Mouse (Mus musculus) bone marrow macrophage, adult 2 months (primary cell): Measurements from ENCODE around the gene Wwp2.

Experiments
- CTCF ChIP-seq: IDR thresholded peaks from 2 replicates; pipeline ENCODE4 v1.5.1; 2012; ENCODE audit warnings: low read depth, mild to moderate bottlenecking, low read length, moderate library complexity
- POLR2A ChIP-seq: IDR thresholded peaks from 2 replicates; pipeline ENCODE4 v1.6.1; 2012; ENCODE audit warnings: mild to moderate bottlenecking, low read depth, low read length, borderline replicate concordance

DNA sequence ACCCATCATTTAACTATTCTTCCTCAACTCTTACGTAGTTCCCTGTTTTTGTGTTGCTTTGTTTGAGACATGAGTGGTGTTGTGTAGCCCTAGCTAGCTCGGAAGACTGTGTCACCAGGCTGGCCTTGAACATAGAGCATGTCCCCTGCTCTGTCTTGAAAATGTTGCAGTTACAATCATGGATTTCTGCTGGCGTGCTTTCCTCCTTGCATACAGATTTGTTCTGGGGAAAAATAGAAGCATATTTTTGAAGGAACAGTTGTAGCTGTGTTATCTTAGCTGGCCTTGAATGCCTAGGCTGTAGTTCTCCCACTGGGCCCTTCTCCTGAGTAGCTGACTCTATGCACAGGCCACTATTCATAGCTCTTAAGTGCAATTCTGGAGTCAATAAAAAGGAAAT lies 74.6 kb downstream of the Wwp2 start:
- TF ChIP-seq POLR2A, result no peak
- TF ChIP-seq CTCF, result no peak
